Mouse (Mus musculus) urinary bladder, postnatal 4 days (tissue): ENCODE measurements around the gene Tpd52l1.

Experiments
- DNase-seq, 2 experiments: peaks; one replicate each; pipeline ENCODE4 v3.0.0; 2021 to 2022; ENCODE audit warnings: low spot score in 2 of 2

Gene Tpd52l1

GRCm38 (mm10) chr10:31346401-31346800, 99.4 kb downstream of the Tpd52l1 start:
- no peak for DNase-seq

- no peak for DNase-seq
These were observed 109.3 kb downstream of the Tpd52l1 start for GRCm38 (mm10) chr10:31336432-31336831.

- peak in 1 of 2 experiments; percentile 62 for DNase-seq
These were observed 114.5 kb downstream of the Tpd52l1 start for GRCm38 (mm10) chr10:31331225-31331775.

- DNase-seq: no peak
These were observed 115.3 kb downstream of the Tpd52l1 start for GRCm38 (mm10) chr10:31330286-31330962.

- DNase-seq: no peak
These were observed 116.3 kb downstream of the Tpd52l1 start for GRCm38 (mm10) chr10:31329436-31329835.

GRCm38 (mm10) chr10:31318491-31318890, 127.3 kb downstream of the Tpd52l1 start:
- no peak for DNase-seq

GRCm38 (mm10) chr10:31312865-31313848, 132.6 kb downstream of the Tpd52l1 start, which contains the start of gene Hddc2:
Gene Hddc2 (plus strand): TSS chr10:31313383.
- DNase-seq: peak; percentile 72 to 73

- no peak for DNase-seq
These were observed 138.6 kb downstream of the Tpd52l1 start for GRCm38 (mm10) chr10:31307024-31307598.

GRCm38 (mm10) chr10:31303446-31303845, 142.3 kb downstream of the Tpd52l1 start:
- DNase-seq: no peak

GRCm38 (mm10) chr10:31300292-31300691, 145.5 kb downstream of the Tpd52l1 start:
- DNase-seq: no peak

- DNase-seq: peak; percentile 26 to 61
These were observed 146.7 kb downstream of the Tpd52l1 start for GRCm38 (mm10) chr10:31298921-31299574.

GRCm38 (mm10) chr10:31298263-31298662, 147.5 kb downstream of the Tpd52l1 start:
- DNase-seq: no peak

GRCm38 (mm10) chr10:31297106-31297505, 148.7 kb downstream of the Tpd52l1 start:
- DNase-seq: no peak

- DNase-seq: no peak
These were observed 149.3 kb downstream of the Tpd52l1 start for GRCm38 (mm10) chr10:31296458-31296857.

- no peak for DNase-seq
These were observed 150.1 kb downstream of the Tpd52l1 start for GRCm38 (mm10) chr10:31295705-31296104.

GRCm38 (mm10) chr10:31288697-31289390, 156.9 kb downstream of the Tpd52l1 start:
- DNase-seq: no peak

- DNase-seq: no peak
These were observed 158.0 kb downstream of the Tpd52l1 start for GRCm38 (mm10) chr10:31287787-31288186.
